Mouse (Mus musculus) heart, embryonic 14.5 days (tissue): Measurements from ENCODE around the gene Eif1ad. TPM values are rescaled to one million over a fixed set of nuclear protein-coding genes. Genes with fewer than 3 reads are reported as not detected.
A peak's percentile ranks its signal among the peaks of the same experiment; 100 is the strongest.
"Not testable (repeated sequence)": the region's sequence is repeated elsewhere in the genome, so short reads cannot be mapped to it uniquely, and the experiment has no call there.

ENCODE experiments used
- ATAC-seq: fragments of 200-750 bp; cut with Nextera tagmentation; 2 replicates; pipeline ENCODE4 v1.8.0; 2017; ENCODE audit warnings: low read depth, moderate TSS enrichment; ENCODE audit not compliant: insufficient number of reproducible peaks, insufficient read depth, low FRiP score
- H3K27ac ChIP-seq, 2 experiments: fragments of 200-500 bp in 1 of 2; fragments of 300-500 bp in 1 of 2; sonication (generic) in 1 of 2; replicated peaks in 1 of 2; 2 replicates each; pipeline ENCODE4 v1.5.1; 2012 to 2014; ENCODE audit warnings: low read depth in 2 of 2, low read length in 2 of 2, control low read depth in 1 of 2, mild to moderate bottlenecking in 1 of 2, mixed read lengths in 1 of 2; ENCODE audit not compliant: control insufficient read depth in 1 of 2, insufficient read depth in 1 of 2
- H3K27me3 ChIP-seq: fragments of 300-500 bp; sonication (generic); 2 replicates; pipeline ENCODE4 v1.6.1; 2014; ENCODE audit warnings: mild to moderate bottlenecking, low read length, control low read depth; ENCODE audit not compliant: control insufficient read depth, insufficient read depth
- H3K36me3 ChIP-seq: fragments of 300-500 bp; sonication (generic); 2 replicates; pipeline ENCODE4 v1.6.1; 2014; ENCODE audit warnings: mild to moderate bottlenecking, control low read depth, low read length, mixed read lengths; ENCODE audit not compliant: control insufficient read depth, insufficient read depth
- H3K4me1 ChIP-seq, 2 experiments: fragments of 200-500 bp in 1 of 2; fragments of 300-500 bp in 1 of 2; sonication (generic) in 1 of 2; 2 replicates each; pipeline ENCODE4 v1.6.1; 2012 to 2014; ENCODE audit warnings: low read length in 2 of 2, control low read depth in 1 of 2, mixed read lengths in 1 of 2; ENCODE audit not compliant: control insufficient read depth in 2 of 2, insufficient read depth in 2 of 2
- H3K4me2 ChIP-seq: fragments of 300-500 bp; sonication (generic); 2 replicates; pipeline ENCODE4 v1.6.1; 2014; ENCODE audit warnings: mild to moderate bottlenecking, low read length
- H3K4me3 ChIP-seq, 2 experiments: fragments of 200-500 bp in 1 of 2; fragments of 300-500 bp in 1 of 2; sonication (generic) in 1 of 2; 2 replicates each; pipeline ENCODE4 v1.5.1; 2012 to 2014; ENCODE audit warnings: low read length in 2 of 2, mild to moderate bottlenecking in 2 of 2, control low read depth in 1 of 2, low read depth in 1 of 2, moderate library complexity in 1 of 2; ENCODE audit not compliant: control insufficient read depth in 1 of 2, insufficient read depth in 1 of 2
- H3K9ac ChIP-seq: fragments of 300-500 bp; sonication (generic); 2 replicates; pipeline ENCODE4 v1.6.1; 2014; ENCODE audit warnings: mild to moderate bottlenecking, low read length
- H3K9me3 ChIP-seq: fragments of 300-500 bp; sonication (generic); 2 replicates; pipeline ENCODE4 v1.6.1; 2016; ENCODE audit warnings: low read length, control low read depth; ENCODE audit not compliant: control insufficient read depth
- WGBS: fragments of 180-500 bp; shearing (Covaris S2); extraction: QIAGEN DNeasy Blood & Tissue Kit; methylation state at CpG from one replicate; pipeline ENCODE4 v1.1.7; 2014; 5-methylcytosine and 5-hydroxymethylcytosine counted together
- polyA plus RNA-seq: library from polyadenylated mRNA; unstranded; fragments of >200 nt; fragmentation: Nextera tagmentation; extraction: Ambion mirVana; gene quantifications from 2 replicates; pipeline ENCODE4 v1.2.1, GENCODE M21; 2014

Eif1ad gene
- polyA plus RNA-seq, 1 experiment from 2014 or later, result 37.4 TPM

GRCm38 (mm10) chr19:5392892-5393291, 26.4 kb downstream of the Eif1ad start:
- Histone ChIP-seq H3K4me1 (peaks cover 19 to 27% of the 10 kb centered on the region in 2 experiments), H3K36me3 (no peaks in the 10 kb centered on the region), H3K27ac (peak overlapping the region; percentile 74 to 80), H3K4me3 (no peak overlapping the region), H3K9ac (peak overlapping the region; percentile 38), H3K9me3 (no peaks in the 10 kb centered on the region), H3K27me3 (no peaks in the 10 kb centered on the region), H3K4me2 (no peak overlapping the region)
- WGBS, result 21% methylated on average over 4 of the region's 4 CpGs
- ATAC-seq, result no peak

DNA sequence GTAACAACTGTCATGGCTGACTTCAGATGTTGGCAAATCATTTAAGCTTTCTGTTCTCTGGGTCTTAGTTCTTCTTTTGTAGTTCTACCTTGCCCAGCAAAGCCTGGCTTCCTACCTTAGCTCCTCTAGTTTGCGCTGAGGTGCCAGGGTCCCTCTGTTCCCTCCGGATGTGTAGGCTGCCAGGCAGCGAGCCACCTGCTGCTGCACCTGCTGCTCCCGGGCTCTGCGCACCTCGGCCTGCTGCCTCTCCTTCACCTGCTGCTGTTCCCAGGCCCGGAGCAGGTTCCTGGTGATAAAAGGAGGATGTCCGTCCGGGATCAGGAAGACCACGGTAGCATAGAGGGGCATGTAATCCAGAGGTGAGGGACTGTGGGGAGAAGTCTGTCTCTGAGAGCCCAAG, 27.6 kb downstream of the Eif1ad start:
- Histone ChIP-seq H3K27ac (no peak overlapping the region), H3K9me3 (no peaks in the 10 kb centered on the region), H3K27me3 (no peaks in the 10 kb centered on the region), H3K4me2 (no peak overlapping the region), H3K4me1 (peaks cover 19 to 27% of the 10 kb centered on the region in 2 experiments), H3K4me3 (no peak overlapping the region), H3K36me3 (no peaks in the 10 kb centered on the region), H3K9ac (no peak overlapping the region)
- 51% methylated on average over 10 of the region's 10 CpGs for WGBS
- ATAC-seq, result no peak

DNA sequence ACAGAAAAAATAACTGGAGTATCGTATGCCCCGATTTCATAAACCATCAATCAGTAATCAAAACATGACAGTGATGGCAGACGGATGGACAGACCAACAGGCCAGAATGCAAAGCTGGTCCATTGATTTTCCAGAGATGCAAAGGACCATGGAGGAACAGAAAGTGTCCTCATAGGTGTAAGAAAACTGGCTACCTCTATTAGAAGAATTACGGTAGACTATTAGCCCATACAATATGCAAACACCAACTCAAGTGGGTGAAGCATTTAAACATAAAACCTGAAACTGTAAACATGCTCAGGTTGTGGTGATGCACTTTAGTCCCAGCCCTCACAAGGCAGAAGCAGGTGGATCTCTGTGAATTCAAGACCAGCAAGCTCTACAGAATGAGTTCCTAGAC, 28.8 kb downstream of the Eif1ad start:
- H3K27ac ChIP-seq, result no peak overlapping the region
- no peaks in the 10 kb centered on the region for H3K9me3 ChIP-seq
- WGBS, result 69% methylated on average over 4 of the region's 4 CpGs
- H3K36me3 ChIP-seq, result no peaks in the 10 kb centered on the region
- no peak overlapping the region for H3K4me2 ChIP-seq
- no peak overlapping the region for H3K9ac ChIP-seq
- H3K4me3 ChIP-seq, result no peak overlapping the region
- H3K4me1 ChIP-seq, result peaks cover 10 to 15% of the 10 kb centered on the region in 2 experiments
- no peaks in the 10 kb centered on the region for H3K27me3 ChIP-seq
- no peak for ATAC-seq

DNA sequence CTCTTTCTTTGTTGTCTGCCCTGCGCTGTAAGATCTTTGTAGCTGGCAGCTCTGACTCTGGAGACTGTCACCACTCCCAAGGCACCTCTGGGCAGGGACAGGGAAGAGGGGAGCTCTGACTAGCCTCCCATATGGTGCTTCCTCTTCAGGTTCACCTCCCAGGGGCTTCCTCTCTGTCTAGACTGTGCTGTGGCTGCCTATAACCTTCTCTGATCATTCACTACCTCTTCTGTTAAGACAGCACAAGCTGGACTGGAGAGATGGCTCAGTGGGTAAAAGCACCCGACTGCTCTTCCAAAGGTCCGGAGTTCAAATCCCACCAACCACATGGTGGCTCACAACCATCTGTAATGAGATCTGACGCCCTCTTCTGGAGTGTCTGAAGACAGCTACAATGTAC, 34.5 kb downstream of the Eif1ad start:
- H3K4me1 ChIP-seq, H3K4me3 ChIP-seq, H3K9ac ChIP-seq, H3K4me2 ChIP-seq, H3K27me3 ChIP-seq, H3K9me3 ChIP-seq, H3K36me3 ChIP-seq: not testable (repeated sequence)
- ATAC-seq, result 0 out of 2 replicates have a peak, but pooled peaks have one; percentile 23
- 0 out of 4 replicates have a peak overlapping the region, but pooled peaks of 1 of the 2 experiments have one; percentile 8 for H3K27ac ChIP-seq
- 54% methylated on average over 4 of the region's 4 CpGs for WGBS

DNA sequence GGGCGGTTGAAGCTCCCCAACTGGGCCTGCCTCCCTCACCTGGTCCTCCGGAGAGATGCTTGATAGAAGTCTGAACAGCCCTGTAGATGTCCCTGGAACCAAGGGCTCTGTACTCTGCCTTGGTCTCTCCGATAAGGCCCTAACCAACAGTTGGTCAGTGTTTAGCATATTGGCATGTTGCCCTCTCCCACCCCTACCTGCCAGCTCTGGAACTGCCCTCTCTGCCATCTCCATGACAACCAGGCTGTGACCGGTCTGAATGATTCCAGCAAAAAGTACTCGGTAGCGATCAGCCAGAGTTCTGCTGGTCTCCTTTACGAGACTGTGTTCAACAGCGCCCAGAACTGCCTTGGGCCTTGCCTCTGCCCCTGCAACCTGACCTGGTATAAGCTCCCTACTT, 35.8 kb downstream of the Eif1ad start, which contains the start of gene Tsga10ip:
Tsga10ip (minus strand) TSS at position 234 of the 400 bp plus-strand sequence.
- no peaks in the 10 kb centered on the region for H3K9me3 ChIP-seq
- no peak for ATAC-seq
- H3K27me3 ChIP-seq, result no peaks in the 10 kb centered on the region
- H3K4me1 ChIP-seq, result peaks cover 3 to 5% of the 10 kb centered on the region in 2 experiments; a peak in 3 of 4 replicates
- H3K4me3 ChIP-seq, result no peak within 1 kb of the TSS
- H3K36me3 ChIP-seq, result no peaks in the 10 kb centered on the region
- no peak within 1 kb of the TSS for H3K27ac ChIP-seq
- no peak within 1 kb of the TSS for H3K4me2 ChIP-seq
- no peak within 1 kb of the TSS for H3K9ac ChIP-seq
- 80% methylated on average over 8 of the region's 8 CpGs for WGBS

DNA sequence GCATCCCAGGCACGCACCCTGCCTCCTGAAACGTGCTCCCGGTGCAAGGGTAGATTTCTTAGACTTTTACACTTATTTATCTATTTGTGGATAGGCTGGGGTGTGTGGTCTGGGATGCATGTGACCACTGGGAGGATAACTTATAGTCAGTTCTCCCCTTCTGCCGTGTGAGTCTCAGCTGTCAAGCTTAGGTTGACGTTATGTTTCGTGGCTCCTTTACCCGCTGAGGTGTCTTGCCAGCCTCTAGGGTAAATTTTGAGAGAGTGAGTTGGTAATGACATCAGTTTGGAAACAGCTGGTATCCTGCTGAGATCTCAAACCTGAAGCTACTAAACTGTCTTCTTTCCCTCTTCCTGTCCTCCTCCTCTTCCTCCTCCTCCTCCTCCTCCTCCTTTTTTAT, 39.4 kb downstream of the Eif1ad start:
- peak overlapping the region; percentile 31 to 41 for H3K4me3 ChIP-seq
- H3K27ac ChIP-seq, result peak overlapping the region; percentile 33 to 65; a peak in 2 of 4 replicates
- peaks cover 13 to 23% of the 10 kb centered on the region in 2 experiments for H3K4me1 ChIP-seq
- no peaks in the 10 kb centered on the region for H3K36me3 ChIP-seq
- H3K9me3 ChIP-seq, result no peaks in the 10 kb centered on the region
- peak overlapping the region; percentile 68 for H3K4me2 ChIP-seq
- 15% methylated on average over 7 of the region's 7 CpGs for WGBS
- H3K9ac ChIP-seq, result peak overlapping the region; percentile 74
- H3K27me3 ChIP-seq, result no peaks in the 10 kb centered on the region
- ATAC-seq, result no peak

DNA sequence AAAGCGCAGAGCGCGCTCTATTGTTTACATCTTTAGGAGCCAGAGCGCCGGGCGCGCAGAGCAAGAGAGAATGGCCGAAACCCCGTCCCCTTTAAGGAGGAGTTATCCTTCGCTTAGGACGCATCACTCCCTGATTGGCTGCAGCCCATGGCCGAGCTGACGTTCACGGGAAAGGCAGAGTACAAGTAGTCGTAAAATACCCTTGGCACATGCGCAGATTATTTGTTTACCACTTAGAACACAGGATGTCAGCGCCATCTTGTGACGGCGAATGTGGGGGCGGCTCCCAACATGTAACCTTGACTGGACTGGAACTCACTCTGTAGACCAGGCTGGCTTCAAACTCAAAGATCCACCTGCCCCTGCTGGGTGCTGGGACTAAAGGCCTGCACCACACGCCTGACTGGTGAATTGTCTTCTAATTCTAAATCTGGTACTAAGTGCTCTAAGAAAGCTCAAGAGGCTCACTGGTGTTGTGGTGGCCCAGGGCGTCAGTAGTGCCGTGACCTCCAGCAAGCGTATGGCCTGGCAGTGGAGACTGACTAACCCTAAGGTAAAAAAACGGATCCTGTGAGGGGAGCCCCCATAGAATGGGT, 40.1 kb downstream of the Eif1ad start:
- H3K27me3 ChIP-seq, result not testable (repeated sequence)
- peak; percentile 52 for ATAC-seq
- 9% methylated on average over 22 of the region's 25 CpGs for WGBS

GRCm38 (mm10) chr19:5407133-5407532, 40.6 kb downstream of the Eif1ad start:
- ATAC-seq, result peak; percentile 52; the same call in 1 of the 2 replicates
- H3K9ac ChIP-seq, result peak overlapping the region; percentile 83
- peaks cover 13 to 23% of the 10 kb centered on the region in 2 experiments for H3K4me1 ChIP-seq
- peak overlapping the region; percentile 74 for H3K4me2 ChIP-seq
- peak overlapping the region; percentile 67 to 70 for H3K4me3 ChIP-seq
- no peaks in the 10 kb centered on the region for H3K9me3 ChIP-seq
- peak overlapping the region; percentile 97 to 99 for H3K27ac ChIP-seq
- no peaks in the 10 kb centered on the region for H3K27me3 ChIP-seq
- WGBS, result 12% methylated on average over 7 of the region's 7 CpGs
- no peaks in the 10 kb centered on the region for H3K36me3 ChIP-seq

More for the DNA sequence above, 40.1 kb downstream of the Eif1ad start:
- H3K4me2 ChIP-seq, result peak overlapping the region; percentile 74
- H3K4me3 ChIP-seq, result peak overlapping the region; percentile 67 to 70
- H3K4me1 ChIP-seq, result peaks cover 13 to 23% of the 10 kb centered on the region in 2 experiments
- H3K9me3 ChIP-seq, H3K36me3 ChIP-seq: not testable (repeated sequence)
- peak overlapping the region; percentile 97 to 99 for H3K27ac ChIP-seq
- peak overlapping the region; percentile 83 for H3K9ac ChIP-seq
